Mouse (Mus musculus): ENCODE measurements around the gene Fstl1. TPM values are rescaled to one million over a fixed set of nuclear protein-coding genes. Genes with fewer than 3 reads are reported as not detected.

The Fstl1 gene
- polyA plus RNA-seq, 1 experiment from 2014 or later = 273 TPM

DNA sequence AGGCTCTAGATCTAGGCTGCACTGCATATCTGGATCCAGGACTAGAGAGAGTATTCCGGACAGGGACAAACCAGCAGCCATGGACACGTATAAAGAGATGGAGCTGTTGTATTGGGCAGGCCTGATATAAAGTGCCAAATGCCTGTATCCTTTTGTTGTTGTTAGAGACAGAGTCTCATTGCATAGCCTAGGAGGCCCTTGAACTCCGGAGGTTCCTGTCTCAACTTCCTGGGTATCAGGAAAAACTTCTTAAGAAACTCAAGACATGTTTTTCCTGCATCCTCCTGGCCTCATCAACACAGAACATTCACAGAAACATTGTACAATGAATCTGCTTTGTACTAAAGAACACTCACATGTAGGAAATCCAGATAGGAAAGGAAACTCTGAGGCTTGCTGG lies 70.4 kb downstream of the Fstl1 start:
- H3K27ac ChIP-seq (replicated peaks; ENCODE audit: low read depth, low read length) = no peak overlapping the region
- H3K4me2 ChIP-seq (ENCODE audit: low read depth, severe bottlenecking) = no peak overlapping the region
- H3K9me3 ChIP-seq (ENCODE audit: control insufficient read depth, low read length) = no peaks in the 10 kb centered on the region
- ATAC-seq (ENCODE audit: insufficient number of reproducible peaks, low FRiP score, low TSS enrichment, low read depth) (no peak), DNase-seq (ENCODE audit: low spot score) (no peak)
- WGBS = 88% methylated on average over 3 of the region's 3 CpGs
- H3K4me1 ChIP-seq (ENCODE audit: control insufficient read depth, insufficient read depth, low read length) = no peaks in the 10 kb centered on the region
- no peaks in the 10 kb centered on the region for H3K27me3 ChIP-seq (ENCODE audit: control insufficient read depth, insufficient read depth, low read length)
- H3K9ac ChIP-seq (ENCODE audit: low read length) = no peak overlapping the region
- H3K36me3 ChIP-seq (ENCODE audit: control insufficient read depth, insufficient read depth, low read length) = no peaks in the 10 kb centered on the region
- no peak overlapping the region for H3K4me3 ChIP-seq (ENCODE audit: low read depth, low read length)

DNA sequence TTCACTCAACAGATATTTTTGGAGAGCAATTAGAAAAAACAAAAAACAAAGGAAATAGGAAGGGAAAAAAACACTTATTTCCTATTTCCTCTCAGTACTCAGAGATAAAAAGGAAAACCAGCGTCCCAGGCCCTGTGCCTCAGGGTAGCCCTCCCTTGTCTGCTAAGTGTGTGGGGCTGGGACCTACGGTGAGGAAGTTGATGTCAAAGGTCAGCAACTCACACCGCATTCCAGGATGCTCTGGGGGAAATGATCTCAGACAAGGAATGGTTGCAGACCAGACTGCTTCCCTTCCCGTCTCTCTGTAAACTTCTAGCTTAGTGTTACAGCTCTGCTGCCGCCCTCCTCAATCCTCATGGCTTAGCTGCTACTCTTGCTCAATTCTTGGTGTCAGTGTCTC lies 74.7 kb downstream of the Fstl1 start:
- DNase-seq (ENCODE audit: low spot score) (peak; percentile 36), ATAC-seq (ENCODE audit: insufficient number of reproducible peaks, low FRiP score, low TSS enrichment, low read depth) (no peak)
- Histone ChIP-seq H3K4me2 (ENCODE audit: low read depth, severe bottlenecking) (no peak overlapping the region), H3K4me1 (ENCODE audit: control insufficient read depth, insufficient read depth, low read length) (no peaks in the 10 kb centered on the region), H3K9me3 (ENCODE audit: control insufficient read depth, low read length) (no peaks in the 10 kb centered on the region), H3K4me3 (ENCODE audit: low read depth, low read length) (no peak overlapping the region), H3K27ac (replicated peaks; ENCODE audit: low read depth, low read length) (no peak overlapping the region), H3K9ac (ENCODE audit: low read length) (no peak overlapping the region), H3K36me3 (ENCODE audit: control insufficient read depth, insufficient read depth, low read length) (no peaks in the 10 kb centered on the region), H3K27me3 (ENCODE audit: control insufficient read depth, insufficient read depth, low read length) (no peaks in the 10 kb centered on the region)
- WGBS = 20% methylated on average over 5 of the region's 5 CpGs

DNA sequence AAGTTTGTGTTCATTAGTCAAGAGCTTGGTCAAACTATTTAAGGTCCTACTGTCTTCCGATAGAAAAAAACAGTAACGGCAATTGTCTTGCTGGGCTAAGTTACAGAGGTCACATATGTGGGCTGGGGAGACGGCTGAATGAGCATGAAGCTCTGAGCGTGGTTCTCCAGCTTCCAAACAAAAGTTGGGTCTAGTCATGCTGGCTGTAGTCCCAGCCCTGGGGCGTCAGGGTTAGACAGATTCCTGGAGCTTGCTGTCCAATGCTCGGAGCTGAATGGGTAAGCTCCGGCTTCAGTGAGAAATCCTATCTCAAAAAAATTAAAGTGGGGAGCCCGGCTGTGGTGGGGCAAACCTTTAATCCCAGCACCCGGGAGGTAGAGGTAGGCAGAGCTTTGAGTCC lies 76.6 kb downstream of the Fstl1 start:
- no peak overlapping the region for H3K4me2 ChIP-seq (ENCODE audit: low read depth, severe bottlenecking)
- 90% methylated on average over 9 of the region's 9 CpGs for WGBS
- no peaks in the 10 kb centered on the region for H3K27me3 ChIP-seq (ENCODE audit: control insufficient read depth, insufficient read depth, low read length)
- DNase-seq (ENCODE audit: low spot score) (no peak), ATAC-seq (ENCODE audit: insufficient number of reproducible peaks, low FRiP score, low TSS enrichment, low read depth) (no peak)
- H3K36me3 ChIP-seq (ENCODE audit: control insufficient read depth, insufficient read depth, low read length) = no peaks in the 10 kb centered on the region
- no peaks in the 10 kb centered on the region for H3K9me3 ChIP-seq (ENCODE audit: control insufficient read depth, low read length)
- H3K9ac ChIP-seq (ENCODE audit: low read length) = no peak overlapping the region
- H3K4me1 ChIP-seq (ENCODE audit: control insufficient read depth, insufficient read depth, low read length) = no peaks in the 10 kb centered on the region
- no peak overlapping the region for H3K27ac ChIP-seq (replicated peaks; ENCODE audit: low read depth, low read length)
- no peak overlapping the region for H3K4me3 ChIP-seq (ENCODE audit: low read depth, low read length)

DNA sequence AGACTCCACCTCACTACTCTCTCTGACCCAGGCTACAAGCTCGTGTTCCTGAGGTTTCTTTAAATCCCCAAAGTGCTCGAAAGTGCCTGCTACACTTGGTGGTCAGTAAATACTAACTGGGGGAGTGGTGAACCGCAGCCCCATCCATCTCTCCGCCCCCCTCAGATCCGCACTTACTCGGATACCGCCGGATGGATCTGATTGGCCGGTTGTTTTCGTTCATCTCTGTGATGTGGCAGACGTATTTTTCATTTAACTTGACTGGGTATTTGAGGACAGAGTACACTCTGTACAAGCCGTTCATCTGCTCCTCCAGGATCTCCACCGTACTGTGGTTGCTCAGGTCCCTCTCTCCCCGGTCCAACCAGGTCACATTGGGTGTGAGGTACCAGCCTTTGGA lies 77.4 kb downstream of the Fstl1 start:
- no peak overlapping the region for H3K27ac ChIP-seq (replicated peaks; ENCODE audit: low read depth, low read length)
- DNase-seq (ENCODE audit: low spot score) (no peak), ATAC-seq (ENCODE audit: insufficient number of reproducible peaks, low FRiP score, low TSS enrichment, low read depth) (no peak)

DNA sequence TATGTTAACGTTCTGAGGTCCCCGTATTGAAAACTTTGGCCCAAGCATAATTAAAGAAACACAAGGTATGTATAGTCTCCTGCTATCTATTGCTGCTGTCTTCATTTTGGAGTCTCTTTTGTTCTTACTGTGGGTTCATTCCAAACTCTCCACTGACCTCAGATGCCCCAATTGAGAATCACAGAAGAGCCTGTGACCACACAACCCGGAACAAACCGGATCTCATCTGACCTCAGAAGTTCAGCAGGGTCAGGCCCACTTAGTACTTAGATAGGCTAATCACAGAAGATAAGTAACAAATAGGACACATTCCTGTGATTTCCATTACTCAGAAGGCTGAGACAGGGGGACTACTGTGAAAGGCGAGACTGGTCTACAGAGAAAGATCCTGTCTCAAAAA lies 77.9 kb downstream of the Fstl1 start:
- 85% methylated on average over 5 of the region's 5 CpGs for WGBS
- Histone ChIP-seq H3K4me1 (ENCODE audit: control insufficient read depth, insufficient read depth, low read length) (no peaks in the 10 kb centered on the region), H3K4me2 (ENCODE audit: low read depth, severe bottlenecking) (no peak overlapping the region)

More for the DNA sequence above, 77.4 kb downstream of the Fstl1 start:
- H3K4me3 ChIP-seq (ENCODE audit: low read depth, low read length) = no peak overlapping the region
- no peaks in the 10 kb centered on the region for H3K36me3 ChIP-seq (ENCODE audit: control insufficient read depth, insufficient read depth, low read length)
- 72% methylated on average over 14 of the region's 14 CpGs for WGBS
- H3K9ac ChIP-seq (ENCODE audit: low read length) = no peak overlapping the region
- H3K9me3 ChIP-seq (ENCODE audit: control insufficient read depth, low read length) = no peaks in the 10 kb centered on the region
- no peaks in the 10 kb centered on the region for H3K27me3 ChIP-seq (ENCODE audit: control insufficient read depth, insufficient read depth, low read length)
- no peak overlapping the region for H3K4me2 ChIP-seq (ENCODE audit: low read depth, severe bottlenecking)
- H3K4me1 ChIP-seq (ENCODE audit: control insufficient read depth, insufficient read depth, low read length) = no peaks in the 10 kb centered on the region

DNA sequence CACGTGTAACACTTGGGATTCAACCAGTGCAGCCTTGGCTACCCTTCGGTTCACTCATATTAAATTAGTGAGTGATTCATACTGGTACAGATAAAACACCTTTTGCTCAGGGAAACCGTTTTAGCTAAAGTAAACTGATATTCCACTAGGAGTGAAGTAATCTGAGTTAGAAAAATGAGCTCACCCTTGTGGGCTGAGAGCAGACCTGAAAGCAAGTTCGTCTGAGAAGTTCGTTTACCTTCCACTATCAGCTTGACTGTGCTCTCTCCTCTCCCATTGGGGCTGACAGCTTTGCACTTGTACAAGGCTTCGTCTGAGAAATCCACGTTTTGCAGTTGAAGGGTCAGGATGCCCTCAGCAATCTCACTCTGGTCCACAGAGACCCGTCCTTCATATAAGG lies 78.9 kb downstream of the Fstl1 start:
- Histone ChIP-seq H3K36me3 (ENCODE audit: control insufficient read depth, insufficient read depth, low read length) (no peaks in the 10 kb centered on the region), H3K9ac (ENCODE audit: low read length) (no peak overlapping the region), H3K4me2 (ENCODE audit: low read depth, severe bottlenecking) (no peak overlapping the region), H3K4me3 (ENCODE audit: low read depth, low read length) (no peak overlapping the region), H3K27me3 (ENCODE audit: control insufficient read depth, insufficient read depth, low read length) (no peaks in the 10 kb centered on the region), H3K9me3 (ENCODE audit: control insufficient read depth, low read length) (no peaks in the 10 kb centered on the region), H3K27ac (replicated peaks; ENCODE audit: low read depth, low read length) (no peak overlapping the region), H3K4me1 (ENCODE audit: control insufficient read depth, insufficient read depth, low read length) (no peaks in the 10 kb centered on the region)
- DNase-seq (ENCODE audit: low spot score) (no peak), ATAC-seq (ENCODE audit: insufficient number of reproducible peaks, low FRiP score, low TSS enrichment, low read depth) (no peak)
- WGBS = 76% methylated on average over 8 of the region's 8 CpGs

More for the DNA sequence above, 77.9 kb downstream of the Fstl1 start:
- Histone ChIP-seq H3K9ac (ENCODE audit: low read length) (no peak overlapping the region), H3K4me3 (ENCODE audit: low read depth, low read length) (no peak overlapping the region), H3K36me3 (ENCODE audit: control insufficient read depth, insufficient read depth, low read length) (no peaks in the 10 kb centered on the region), H3K27ac (replicated peaks; ENCODE audit: low read depth, low read length) (no peak overlapping the region), H3K9me3 (ENCODE audit: control insufficient read depth, low read length) (no peaks in the 10 kb centered on the region), H3K27me3 (ENCODE audit: control insufficient read depth, insufficient read depth, low read length) (no peaks in the 10 kb centered on the region)
- no peak for DNase-seq (ENCODE audit: low spot score)
- no peak for ATAC-seq (ENCODE audit: insufficient number of reproducible peaks, low FRiP score, low TSS enrichment, low read depth)

DNA sequence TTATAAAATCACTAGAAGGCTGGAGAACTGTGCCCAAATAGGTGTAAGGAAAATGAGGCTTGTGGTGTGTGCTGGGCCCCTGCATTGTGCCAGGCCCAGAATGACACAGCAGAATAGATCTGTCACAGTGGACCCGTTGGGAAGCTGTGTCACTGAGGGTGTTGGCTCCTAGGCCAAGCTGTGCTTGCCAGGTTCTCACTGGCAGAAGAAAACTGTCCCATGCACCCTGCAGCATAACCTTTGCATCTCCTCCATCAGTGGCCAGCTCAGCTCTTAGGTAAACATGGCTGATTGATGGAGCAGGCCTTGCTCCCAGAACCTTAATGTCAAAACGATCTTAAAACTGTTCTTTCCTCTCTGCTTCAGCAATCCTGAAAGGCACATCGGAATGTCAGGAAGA lies 79.7 kb downstream of the Fstl1 start:
- Histone ChIP-seq H3K27me3 (ENCODE audit: control insufficient read depth, insufficient read depth, low read length) (no peaks in the 10 kb centered on the region), H3K36me3 (ENCODE audit: control insufficient read depth, insufficient read depth, low read length) (no peaks in the 10 kb centered on the region), H3K9me3 (ENCODE audit: control insufficient read depth, low read length) (no peaks in the 10 kb centered on the region), H3K4me3 (ENCODE audit: low read depth, low read length) (no peak overlapping the region), H3K4me2 (ENCODE audit: low read depth, severe bottlenecking) (no peak overlapping the region), H3K4me1 (ENCODE audit: control insufficient read depth, insufficient read depth, low read length) (no peaks in the 10 kb centered on the region), H3K27ac (replicated peaks; ENCODE audit: low read depth, low read length) (no peak overlapping the region), H3K9ac (ENCODE audit: low read length) (no peak overlapping the region)
- 67% methylated on average over 3 of the region's 3 CpGs for WGBS
- no peak for ATAC-seq (ENCODE audit: insufficient number of reproducible peaks, low FRiP score, low TSS enrichment, low read depth)
- DNase-seq (ENCODE audit: low spot score) = no peak

DNA sequence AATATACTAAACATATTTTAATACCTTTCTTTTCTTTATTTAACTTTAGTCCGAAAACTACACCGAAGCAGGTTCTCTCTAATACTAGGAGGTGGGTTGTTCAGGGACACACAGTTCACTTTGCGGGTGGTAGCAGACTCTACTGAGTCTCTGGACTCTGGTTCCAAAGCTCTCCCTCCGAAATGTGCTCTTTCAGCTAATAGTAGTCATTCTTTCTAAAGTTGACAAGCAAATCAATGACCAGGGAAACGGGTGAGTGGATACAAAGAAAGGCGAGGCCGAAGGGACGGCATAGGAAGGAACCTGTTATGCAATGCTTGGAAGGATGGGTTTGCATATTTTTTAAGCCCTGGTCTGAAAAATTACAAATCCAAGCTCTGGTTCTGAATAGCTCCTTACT lies 80.8 kb downstream of the Fstl1 start:
- Histone ChIP-seq H3K4me3 (ENCODE audit: low read depth, low read length) (no peak overlapping the region), H3K27me3 (ENCODE audit: control insufficient read depth, insufficient read depth, low read length) (no peaks in the 10 kb centered on the region), H3K9ac (ENCODE audit: low read length) (no peak overlapping the region), H3K36me3 (ENCODE audit: control insufficient read depth, insufficient read depth, low read length) (no peaks in the 10 kb centered on the region), H3K9me3 (ENCODE audit: control insufficient read depth, low read length) (no peaks in the 10 kb centered on the region), H3K4me1 (ENCODE audit: control insufficient read depth, insufficient read depth, low read length) (no peaks in the 10 kb centered on the region), H3K27ac (replicated peaks; ENCODE audit: low read depth, low read length) (no peak overlapping the region), H3K4me2 (ENCODE audit: low read depth, severe bottlenecking) (no peak overlapping the region)
- ATAC-seq (ENCODE audit: insufficient number of reproducible peaks, low FRiP score, low TSS enrichment, low read depth) (no peak), DNase-seq (ENCODE audit: low spot score) (no peak)
- 90% methylated on average over 8 of the region's 8 CpGs for WGBS

DNA sequence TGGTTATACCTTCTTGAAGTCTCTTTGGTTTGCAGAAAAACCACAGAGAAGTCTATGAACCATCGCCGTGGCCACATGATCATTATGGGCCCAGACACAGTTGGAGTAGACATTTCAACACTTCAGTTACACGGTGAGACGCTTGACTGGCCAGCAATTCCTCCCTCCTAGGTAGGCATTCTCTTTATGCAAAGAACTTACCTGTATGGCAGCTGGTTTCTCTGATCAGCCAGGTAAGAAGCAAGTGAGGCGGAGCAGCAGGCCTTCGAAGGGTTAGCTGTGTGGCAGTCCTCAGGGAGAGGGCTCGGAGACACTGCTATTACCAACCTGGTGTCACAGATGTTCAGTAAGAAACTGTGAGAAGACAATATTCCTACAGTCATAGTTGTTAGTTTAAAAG lies 83.5 kb downstream of the Fstl1 start:
- H3K36me3 ChIP-seq (ENCODE audit: control insufficient read depth, insufficient read depth, low read length) = no peaks in the 10 kb centered on the region
- no peak for ATAC-seq (ENCODE audit: insufficient number of reproducible peaks, low FRiP score, low TSS enrichment, low read depth)
- 81% methylated on average over 7 of the region's 7 CpGs for WGBS
- H3K9ac ChIP-seq (ENCODE audit: low read length) = no peak overlapping the region
- H3K27me3 ChIP-seq (ENCODE audit: control insufficient read depth, insufficient read depth, low read length) = no peaks in the 10 kb centered on the region
- H3K9me3 ChIP-seq (ENCODE audit: control insufficient read depth, low read length) = no peaks in the 10 kb centered on the region
- no peak overlapping the region for H3K4me3 ChIP-seq (ENCODE audit: low read depth, low read length)
- H3K4me1 ChIP-seq (ENCODE audit: control insufficient read depth, insufficient read depth, low read length) = no peaks in the 10 kb centered on the region
- H3K4me2 ChIP-seq (ENCODE audit: low read depth, severe bottlenecking) = no peak overlapping the region
- no peak overlapping the region for H3K27ac ChIP-seq (replicated peaks; ENCODE audit: low read depth, low read length)
- DNase-seq (ENCODE audit: low spot score) = no peak

Data from limb, embryonic 11.5 days (tissue).